Mouse (Mus musculus) retina, postnatal 7 days (tissue): Measurements from ENCODE around the gene Mctp1.
"Not testable (repeated sequence)": the region's sequence is repeated elsewhere in the genome, so short reads cannot be mapped to it uniquely, and the experiment has no call there.

Experiments
- DNase-seq: peaks from one replicate; pipeline ENCODE4 v3.0.0-alpha.2; 2012; ENCODE audit warnings: low read depth, low spot score

Gene Mctp1

DNA sequence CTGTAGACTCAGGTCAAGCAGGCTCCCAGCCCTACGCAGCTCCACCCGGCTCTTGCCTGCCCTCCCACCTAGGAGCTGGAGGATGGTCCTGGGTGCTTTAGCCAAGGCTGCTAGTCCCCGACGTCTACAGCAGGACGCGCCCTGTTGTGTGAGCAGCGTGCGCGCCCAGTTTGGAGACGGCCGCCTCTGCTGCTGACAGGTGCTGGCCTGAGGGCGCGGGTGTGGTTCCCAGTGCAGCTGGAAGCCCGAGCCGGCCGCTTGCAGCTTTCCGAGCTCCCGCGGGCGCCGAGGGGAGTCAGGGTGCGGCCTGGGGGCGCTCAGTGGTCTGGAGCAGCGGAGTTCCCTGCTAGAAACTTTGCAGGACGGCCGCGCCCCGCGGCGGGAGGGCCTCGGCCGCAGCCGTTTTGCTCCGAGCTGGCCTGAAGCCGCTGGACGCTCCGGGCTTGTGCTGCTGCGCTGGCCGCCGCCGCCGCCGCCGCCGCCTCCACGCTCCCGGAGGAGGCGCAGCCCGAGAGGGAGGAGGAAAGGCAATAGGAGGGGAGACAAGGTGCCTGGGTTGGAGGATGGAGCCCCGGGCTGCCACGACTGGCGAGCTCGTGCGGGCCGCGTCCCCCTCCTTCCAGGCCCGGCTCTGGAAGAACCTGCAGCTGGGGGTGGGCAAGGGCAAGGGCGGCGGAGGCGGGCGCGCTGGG is at the start of gene Mctp1:
Gene Mctp1, plus strand, starts transcription at position 564 of the 692 bp plus-strand sequence.
- peak; percentile 17 for DNase-seq

DNA sequence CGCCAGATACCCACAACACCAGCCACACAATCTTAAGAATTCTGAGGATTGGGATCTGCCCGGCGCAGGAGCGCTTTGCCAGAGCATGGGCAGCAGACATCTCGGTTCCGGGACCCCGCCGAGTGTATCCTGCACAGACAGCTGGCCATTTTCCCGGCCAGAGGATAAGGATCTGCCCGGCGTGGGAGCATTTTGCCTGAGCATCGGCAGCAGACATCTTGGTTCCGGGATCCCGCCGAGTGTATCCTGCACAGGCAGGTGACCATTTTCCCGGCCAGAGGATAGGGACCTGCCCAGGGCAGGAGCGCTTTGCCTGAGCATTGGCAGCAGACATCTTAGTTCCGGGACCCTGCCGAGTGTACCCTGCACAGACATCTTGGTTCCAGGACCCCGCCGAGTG is 38.4 kb upstream of the Mctp1 start:
- DNase-seq = not testable (repeated sequence)

DNA sequence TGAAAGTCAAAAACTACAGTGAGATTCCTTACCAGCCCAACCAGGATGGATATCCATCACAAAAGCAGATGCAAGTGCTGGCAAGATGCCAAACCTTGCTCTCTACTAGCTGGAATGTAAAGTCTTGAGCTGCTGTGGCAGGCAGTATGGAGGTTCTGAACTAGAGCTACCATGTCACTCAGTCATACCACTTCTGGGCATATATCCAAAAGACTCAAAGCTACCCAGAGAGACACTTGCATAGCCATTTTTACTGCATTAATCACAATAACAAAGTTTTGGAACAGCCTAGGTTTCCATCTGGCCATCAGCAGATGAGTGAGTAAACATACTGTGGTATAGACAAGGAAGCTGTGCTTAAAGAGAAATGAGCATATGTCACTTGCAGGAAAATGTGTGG is 25.6 kb upstream of the Mctp1 start:
- no peak for DNase-seq

DNA sequence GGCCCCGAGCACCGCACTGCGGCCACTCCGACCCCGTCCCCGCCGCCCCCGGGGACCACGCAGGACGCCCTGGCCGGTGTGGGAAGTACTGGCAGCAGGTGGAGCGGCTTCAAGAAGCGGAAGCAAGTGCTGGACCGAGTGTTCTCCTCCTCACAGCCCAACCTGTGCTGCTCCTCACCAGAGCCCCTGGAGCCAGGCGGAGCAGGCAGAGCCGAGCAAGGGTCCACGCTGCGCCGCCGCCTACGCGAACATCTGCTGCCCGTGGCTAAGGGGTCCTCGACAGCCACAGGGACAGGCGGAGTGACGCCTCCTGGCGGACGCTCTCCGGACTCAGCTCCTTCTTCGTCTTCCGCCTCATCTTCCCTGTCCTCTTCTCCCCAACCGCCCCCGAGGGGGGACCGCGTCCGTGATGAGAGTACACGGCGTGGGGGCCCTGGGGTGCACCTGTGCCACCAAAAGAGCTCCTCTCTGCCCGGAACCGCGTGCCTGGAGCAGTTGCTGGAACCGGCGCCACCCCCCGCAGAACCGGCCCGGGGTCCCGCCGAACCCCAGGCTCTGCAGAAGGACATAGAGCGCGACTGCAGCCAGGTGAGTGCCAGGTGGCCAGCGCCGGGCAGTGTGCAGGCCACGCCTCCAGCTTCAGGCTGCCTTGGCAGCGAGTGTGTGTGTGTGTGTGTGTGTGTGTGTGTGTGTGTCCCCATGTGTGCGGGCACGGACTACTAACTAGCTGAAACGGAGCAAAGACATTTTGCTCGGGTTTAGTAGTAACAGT is 515 bp downstream of the Mctp1 start:
- peak; percentile 8 for DNase-seq

DNA sequence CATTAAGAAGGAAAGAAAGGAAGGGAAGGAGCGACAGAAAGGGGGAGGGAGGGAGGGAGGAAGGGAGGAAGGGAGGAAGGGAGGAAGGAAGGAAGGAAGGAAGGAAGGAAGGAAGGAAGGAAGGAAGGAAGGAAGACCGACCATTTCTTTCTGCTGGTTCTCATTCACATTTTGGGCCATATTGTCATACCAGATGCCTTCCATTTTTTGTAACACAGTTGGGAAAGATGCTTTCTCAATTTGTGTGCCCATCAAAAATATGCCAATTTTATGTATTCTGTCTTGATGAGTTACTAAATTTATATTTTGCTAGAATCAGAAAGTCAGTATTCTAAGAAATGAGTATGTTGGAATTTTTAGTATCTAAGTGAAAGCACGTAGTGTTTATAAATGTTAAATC is 4.3 kb downstream of the Mctp1 start:
- no peak for DNase-seq

DNA sequence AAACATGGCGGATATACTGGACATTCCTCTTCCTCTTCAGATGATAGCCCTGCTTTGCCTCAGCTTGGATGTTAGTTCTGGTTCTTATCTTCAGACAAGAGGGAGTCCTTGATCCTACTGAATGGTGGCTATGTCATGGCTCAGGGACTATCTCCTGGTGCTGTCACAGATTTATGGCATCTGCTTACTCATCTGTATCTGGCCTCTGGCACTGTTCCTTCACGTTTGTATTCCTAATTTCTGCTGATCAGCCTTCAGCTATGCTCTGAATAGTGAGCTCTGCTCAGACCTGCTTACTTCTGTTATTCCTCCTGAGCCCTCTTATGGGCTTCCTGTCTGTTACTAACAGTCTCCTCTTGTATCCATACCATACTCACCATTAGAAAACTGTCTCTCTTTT is 7.6 kb downstream of the Mctp1 start:
- DNase-seq = no peak

DNA sequence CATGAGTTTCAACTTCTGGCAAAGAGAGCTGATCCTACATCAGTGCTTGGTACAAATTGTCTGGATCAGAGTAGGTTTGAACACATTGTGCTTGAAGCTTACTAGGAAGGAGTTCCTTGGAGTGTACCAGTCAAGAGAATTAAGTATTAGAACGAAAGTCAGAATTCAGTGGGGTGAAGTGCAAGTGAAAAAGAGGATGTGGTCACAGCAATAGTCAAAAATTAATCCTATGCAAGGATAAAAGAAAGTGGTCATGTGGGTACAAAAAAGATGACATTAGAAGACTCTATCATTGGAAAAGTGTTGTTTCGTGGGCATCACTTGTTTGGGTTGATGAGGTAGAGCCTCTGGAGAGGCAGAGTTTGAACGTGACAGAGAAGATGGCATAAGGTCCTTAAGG is 8.8 kb downstream of the Mctp1 start:
- no peak for DNase-seq

DNA sequence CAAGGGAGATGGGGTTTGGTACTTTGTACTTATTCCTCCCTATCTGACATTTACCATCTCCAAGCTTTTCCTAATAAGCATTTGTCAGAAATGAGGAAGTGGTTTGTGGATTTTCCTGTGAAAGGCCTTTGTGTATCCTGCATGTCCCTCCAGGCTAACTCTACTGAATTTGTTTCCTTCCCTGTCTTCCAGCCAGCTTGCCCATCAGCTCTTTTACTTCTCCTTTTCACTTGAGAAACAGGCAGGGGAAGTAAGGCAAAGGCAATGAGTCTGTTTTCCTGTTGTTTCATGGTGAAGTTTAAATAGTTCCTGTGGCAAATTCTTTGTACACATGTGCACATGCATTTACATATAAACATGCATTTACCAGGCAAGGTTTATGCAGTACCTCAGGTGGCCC is 11.6 kb downstream of the Mctp1 start:
- DNase-seq = no peak

DNA sequence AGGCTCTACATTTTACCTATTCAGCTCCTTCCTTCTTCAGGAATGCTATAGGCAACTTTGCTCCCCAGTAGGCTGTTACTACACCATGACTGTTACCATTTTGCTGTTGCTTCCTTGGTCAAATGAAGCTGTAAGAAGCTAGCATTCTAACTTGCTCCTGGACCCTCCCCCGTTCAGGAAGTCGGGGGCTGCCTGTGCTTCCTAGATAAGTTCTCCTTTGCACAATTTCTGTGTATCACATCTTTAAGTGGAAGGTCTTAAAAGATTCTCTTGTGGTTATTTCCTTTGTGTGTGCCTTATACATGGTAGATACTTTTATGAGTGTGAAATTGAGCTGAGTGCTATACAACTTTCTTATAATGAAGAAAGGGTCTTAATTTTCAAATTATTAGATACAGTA is 25.0 kb downstream of the Mctp1 start:
- DNase-seq = no peak

DNA sequence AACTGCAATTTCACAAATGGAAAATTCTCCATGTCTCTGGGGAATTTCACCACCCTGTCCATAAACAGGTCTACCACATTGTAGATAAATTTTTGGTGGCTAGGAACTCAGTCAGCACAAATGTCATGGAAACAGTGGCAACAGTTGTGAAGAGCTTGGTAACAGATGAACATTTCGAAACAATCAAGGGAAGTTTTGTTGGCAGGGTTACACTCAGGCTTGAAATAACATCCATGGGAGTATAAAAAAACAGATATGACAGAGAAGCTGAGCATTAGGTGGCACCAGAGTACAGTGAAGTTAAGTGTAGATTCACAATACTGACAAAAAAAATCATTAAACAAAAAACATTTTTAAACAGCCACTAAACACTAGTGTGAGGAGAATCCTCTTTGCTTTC is 26.3 kb downstream of the Mctp1 start:
- no peak for DNase-seq

DNA sequence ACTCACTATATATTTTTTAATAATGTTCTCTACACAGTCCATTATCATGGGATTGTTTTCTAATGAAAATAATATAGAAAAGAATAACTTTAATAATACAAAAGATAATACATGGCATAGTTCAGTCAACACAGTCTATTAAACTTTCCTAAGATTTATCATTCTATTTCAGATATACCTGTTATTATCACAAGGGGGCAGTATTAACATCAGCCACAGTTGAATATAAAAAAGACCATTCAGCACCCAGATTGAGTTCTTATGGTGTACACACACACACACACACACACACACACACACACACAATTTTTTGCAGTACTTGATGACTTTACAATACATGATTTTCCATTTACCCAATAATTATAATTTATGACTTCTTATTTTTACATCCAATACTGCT is 31.0 kb downstream of the Mctp1 start:
- DNase-seq = no peak

DNA sequence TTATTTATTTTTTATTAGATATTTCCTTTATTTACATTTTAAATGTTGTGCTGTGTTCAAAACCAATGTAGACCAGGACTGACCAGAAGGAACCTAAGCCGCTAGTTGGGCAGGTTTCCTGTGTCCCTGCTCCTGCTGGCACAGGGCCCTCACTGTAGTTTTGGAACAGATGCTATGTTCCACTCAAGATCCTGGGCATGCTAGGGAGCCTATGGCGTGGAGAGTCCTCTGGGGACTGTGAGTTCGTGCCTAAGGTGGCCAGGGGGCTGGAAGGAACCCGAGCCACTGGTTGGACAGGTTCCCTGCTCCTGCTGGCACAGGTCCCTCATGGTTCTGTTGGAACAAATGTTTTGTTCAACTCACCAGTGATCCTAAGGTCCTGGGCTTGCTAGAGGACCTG is 35.8 kb downstream of the Mctp1 start:
- no peak for DNase-seq

DNA sequence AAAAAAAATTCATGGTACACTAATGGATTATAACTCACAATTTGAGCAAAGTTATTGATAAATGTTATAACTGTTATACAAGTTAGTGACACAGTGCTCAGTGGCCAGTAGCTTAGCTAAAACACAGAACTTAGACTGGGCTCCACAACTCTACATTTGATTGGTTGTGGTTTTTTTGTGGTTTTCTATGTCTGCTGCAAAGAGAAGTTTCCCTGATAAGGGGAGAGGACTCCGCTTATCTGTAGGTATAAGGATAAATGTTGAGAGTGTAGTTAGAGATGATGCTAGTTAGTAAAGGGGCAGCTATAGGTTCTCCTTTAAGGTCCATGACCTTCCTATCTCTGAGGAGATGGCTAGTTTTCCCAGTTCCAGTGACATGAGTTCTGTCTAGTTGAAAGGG is 36.7 kb downstream of the Mctp1 start:
- no peak for DNase-seq

DNA sequence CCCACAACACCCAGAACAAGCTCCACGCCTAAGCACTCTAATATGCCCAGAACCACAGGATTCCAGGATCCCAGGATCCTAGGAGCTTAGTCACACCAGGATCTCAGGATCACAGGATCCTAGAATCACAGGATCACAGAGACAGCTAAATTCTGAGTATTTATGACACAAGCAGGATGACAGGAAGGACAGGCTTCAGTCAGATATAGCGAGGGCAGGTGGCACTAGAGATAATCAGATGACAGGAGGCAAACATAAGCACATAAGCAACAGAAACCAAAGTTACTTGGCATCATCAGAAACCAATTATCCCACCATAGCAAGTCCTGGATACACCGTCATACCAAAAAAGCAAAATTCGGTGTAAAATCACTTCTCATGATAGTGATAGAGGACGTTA is 37.8 kb downstream of the Mctp1 start:
- no peak for DNase-seq

DNA sequence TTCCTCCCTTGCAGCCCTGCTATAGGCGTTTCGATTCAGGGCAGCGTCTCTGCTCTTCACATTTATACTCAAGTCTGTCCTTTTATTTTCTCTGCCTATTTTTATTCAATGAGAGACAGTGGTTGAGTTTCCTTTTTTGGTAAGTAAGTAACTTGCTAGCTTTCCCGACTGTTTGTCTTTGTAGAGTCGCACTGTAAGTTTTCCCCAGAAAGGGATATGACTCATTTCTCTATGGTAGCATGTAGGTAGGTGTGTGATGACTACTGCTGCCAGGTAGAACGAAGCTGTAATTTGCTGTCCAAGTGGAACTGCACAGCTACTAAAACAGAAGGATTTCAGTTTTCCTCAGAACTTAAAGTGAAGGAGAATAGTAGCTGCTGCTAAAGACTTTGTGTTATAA is 45.1 kb downstream of the Mctp1 start:
- DNase-seq = no peak

DNA sequence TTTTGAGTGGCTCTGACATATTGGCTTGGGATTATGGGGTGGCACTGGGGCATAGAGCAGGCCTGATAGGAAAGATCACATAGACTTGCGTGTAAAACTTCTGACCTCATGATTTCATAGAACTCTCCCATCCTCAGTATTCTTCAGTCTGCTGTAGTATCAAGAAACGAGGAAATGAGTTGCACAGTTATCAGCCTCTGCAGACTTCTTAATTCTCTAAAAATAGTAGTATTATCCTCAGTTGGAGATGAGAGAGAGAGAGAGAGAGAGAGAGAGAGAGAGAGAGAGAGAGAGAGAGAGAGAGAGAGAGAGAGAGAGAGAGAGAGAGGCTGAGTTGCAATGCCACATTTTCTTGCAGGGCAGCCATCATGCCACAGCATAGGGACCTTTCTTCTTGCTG is 45.6 kb downstream of the Mctp1 start:
- no peak for DNase-seq

DNA sequence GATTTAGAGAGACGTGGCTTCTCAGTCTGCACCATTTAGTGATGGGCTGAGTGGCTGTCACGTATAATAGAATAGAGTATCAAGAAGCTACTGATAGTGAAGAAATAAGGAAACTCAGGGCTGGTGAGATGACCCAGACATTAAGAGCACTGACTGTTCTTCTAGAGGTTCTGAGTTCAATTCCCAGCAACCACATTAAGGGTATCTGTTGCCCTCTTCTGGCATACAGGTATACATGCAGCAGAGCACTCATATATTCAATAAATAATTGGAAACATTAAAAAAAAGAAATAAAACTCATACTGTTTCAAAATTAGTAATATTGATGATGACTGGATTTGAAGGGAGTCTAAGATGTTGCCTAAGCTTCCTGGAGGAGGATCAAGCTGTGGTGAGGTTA is 47.6 kb downstream of the Mctp1 start:
- DNase-seq = no peak

DNA sequence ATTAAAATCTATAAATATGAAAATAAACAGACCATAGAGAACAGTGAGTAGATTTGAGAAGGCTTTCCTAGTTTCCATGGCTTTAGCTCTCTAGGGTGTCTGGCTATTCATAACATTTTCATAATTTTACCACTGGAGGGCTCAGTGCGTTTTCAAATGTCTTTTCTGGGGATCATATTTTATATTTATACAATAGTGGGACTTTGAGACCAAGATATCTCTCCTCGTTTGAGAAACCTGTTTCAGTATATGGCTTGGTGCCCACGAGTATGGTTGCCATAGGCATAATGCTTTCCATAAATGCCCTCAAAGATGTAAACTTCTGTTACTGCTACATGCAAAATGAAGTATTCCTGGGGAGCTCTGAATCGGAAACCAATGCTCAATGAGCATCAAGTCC is 49.1 kb downstream of the Mctp1 start:
- no peak for DNase-seq

DNA sequence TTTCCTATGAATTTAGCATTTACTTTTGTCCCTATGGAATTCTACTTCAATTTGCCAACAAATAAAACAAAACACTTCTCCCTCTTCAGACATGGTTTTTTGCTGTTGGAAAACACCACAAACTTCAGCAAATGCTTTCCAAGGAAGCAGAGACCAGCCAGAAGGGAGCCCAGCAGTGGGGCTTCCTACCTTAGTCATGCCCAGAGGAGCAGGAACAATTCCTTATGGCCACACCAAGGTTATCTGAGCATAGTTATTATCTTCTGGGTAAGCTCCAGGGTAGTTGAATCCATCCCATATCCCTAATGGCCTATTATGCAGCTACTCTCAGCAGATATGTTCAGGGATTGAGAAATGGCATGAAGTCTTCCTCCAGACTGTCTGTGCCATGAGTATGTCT is 52.1 kb downstream of the Mctp1 start:
- DNase-seq = no peak

DNA sequence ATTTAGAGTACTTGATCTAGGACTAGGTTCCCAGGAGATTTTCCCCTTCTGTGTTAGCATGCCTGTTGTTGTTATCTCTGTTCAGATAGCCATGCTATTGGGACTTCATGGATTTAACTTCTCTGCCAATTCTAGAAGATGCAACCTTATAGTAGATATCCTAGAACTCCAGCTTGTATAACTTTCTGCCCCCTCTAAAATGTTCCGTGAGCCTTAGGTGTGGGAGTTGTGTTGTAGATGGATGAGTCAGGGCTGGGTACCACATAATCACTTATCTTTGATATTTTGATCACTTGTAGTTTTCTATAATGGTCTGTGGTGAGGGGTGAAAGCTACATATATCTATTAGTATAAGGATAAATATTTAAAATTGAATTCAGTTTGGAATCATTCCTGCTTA is 54.4 kb downstream of the Mctp1 start:
- no peak for DNase-seq

DNA sequence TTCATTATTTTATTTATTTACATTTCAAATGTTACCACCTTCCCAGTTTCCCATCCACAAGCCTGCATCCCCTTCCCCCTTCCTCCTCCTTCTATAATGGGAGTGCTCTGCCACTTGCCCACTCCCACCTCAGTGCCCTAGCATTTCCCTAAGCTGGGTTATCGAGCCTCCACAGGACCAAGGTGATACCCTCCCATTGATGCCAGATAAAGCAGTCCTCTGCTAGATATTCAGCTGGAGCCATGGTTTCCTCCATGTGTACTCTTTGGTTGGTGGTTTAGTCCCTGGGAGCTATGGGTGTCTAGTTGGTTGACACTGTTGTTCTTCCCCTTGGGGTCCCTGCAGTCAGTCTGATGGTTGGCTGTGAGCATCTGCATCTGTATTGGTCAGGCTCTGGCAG is 61.7 kb downstream of the Mctp1 start:
- DNase-seq = no peak

DNA sequence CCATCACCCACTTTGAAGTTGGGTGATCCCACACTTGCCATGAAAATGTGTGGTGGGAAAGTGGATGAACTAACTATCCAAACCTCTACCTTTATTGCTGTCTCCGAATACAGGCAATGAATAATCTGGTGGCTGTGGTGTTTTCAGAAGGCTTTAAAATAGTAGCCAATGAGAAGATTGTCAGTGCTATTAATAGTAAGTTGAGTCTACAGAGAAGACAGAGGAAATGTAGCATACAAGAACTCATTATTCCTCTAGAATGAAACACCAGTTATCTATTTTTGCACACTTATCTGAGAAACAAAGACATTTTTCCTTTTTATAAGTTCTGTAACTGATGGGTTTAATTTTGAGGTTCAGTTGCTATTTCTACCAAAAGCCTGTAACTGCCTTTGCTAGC is 63.2 kb downstream of the Mctp1 start:
- no peak for DNase-seq

DNA sequence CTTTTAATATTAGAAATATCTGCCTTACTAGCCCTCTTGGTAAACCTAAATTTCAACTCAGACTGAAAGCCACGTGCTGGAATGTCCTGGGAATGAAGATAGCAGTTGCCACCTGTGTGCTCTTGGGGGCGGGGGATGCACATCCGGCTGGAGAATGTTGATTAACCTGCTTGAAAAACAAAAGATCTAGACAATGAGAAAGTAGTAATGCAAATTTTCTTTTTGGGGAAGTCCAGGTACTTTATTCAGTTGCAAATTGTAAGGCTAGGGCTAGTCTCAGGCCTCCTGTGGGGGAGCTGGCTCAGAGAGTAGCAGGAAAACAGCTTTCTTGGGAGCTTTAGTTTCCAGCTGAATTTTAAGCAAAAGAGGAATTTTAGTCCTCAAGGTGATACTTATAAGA is 67.2 kb downstream of the Mctp1 start:
- DNase-seq = not testable (repeated sequence)

DNA sequence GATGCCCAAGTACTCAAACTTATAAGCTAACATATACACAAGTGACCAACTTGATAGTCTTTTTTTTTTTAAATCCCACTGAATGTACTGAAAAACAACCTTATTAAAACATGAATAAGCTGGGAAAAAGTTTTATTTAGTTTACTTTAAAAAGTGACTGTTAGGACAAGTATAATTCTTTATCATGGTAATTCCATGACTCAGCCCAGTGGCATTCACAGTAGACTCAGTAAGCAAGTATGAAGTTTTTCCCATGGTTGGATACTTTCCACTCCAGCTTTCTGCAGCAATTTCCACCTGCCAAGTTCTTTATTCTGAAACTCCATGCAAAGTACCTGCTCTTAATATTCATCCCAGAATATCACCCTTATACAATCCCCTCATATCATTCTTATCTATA is 97.3 kb downstream of the Mctp1 start:
- DNase-seq = no peak
